Mouse (Mus musculus) left cerebral cortex, postnatal 10 days (tissue): Measurements from ENCODE around the gene Mindy4b-ps. TPM values are rescaled to one million over a fixed set of nuclear protein-coding genes. Genes with fewer than 3 reads are reported as not detected.
"Not testable (repeated sequence)": the region's sequence is repeated elsewhere in the genome, so short reads cannot be mapped to it uniquely, and the experiment has no call there.

Experiments used
- DNase-seq, 2 experiments: peaks; one replicate each; pipeline ENCODE4 v3.0.0; 2021 to 2022; ENCODE audit warnings: low spot score in 2 of 2, mixed read lengths in 1 of 2; ENCODE audit errors: extremely low spot score in 1 of 2
- intact Hi-C: fragments of 180-260 bp; cut with DNase I; formaldehyde crosslinking; loops from one replicate; pipeline ENCODE4 v1.15.1; 2025
- total RNA-seq, 2 experiments: library from RNA; stranded (reverse); gene quantifications; 2 replicates each; pipeline ENCODE4 v1.2.3; 2021

Gene Mindy4b-ps
- total RNA-seq: 1 to 10 TPM; 1.1 TPM

DNA sequence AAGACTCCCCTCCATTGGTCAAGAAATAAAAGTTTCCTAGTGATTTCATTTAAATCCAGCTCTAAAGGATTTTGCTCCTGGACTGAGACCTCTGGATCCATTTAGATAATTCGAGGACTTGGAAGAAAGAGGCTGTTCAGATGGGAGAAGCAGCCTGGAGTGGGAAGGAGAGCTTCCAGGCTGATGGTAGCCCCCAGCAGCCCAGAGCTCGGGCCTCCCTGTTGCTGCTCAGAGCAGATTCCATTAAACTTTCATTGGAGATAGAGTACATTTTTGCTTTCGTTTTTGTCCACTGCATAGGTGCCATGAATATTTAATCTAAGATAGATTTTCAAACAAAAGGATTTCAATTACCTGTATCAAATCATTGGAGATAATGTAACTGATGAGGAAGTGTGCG, at the start of gene Mindy4b-ps:
Gene Mindy4b-ps (minus strand): TSS at position 101 of the 400 bp plus-strand sequence.
- DNase-seq: no peak
- intact Hi-C loops: no loop called here

DNA sequence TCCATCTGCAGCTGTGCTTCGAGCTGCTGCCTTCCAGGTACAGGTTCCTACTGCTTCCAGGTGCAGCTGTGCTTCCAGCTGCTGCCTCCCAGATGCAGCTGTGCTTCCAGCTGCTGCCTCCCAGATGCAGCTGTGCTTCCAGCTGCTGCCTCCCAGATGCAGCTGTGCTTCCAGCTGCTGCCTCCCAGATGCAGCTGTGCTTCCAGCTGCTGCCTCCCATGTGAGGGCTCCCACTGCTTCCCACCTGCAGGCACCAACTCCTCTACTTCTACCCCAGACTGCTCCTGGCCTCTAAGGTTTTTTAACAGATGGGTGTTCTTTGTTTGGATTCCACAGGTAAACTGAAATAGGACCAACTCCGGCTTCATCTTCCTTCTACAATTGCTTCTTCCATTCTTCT, 49.8 kb upstream of the Mindy4b-ps start:
- DNase-seq, intact Hi-C loops: not testable (repeated sequence)

DNA sequence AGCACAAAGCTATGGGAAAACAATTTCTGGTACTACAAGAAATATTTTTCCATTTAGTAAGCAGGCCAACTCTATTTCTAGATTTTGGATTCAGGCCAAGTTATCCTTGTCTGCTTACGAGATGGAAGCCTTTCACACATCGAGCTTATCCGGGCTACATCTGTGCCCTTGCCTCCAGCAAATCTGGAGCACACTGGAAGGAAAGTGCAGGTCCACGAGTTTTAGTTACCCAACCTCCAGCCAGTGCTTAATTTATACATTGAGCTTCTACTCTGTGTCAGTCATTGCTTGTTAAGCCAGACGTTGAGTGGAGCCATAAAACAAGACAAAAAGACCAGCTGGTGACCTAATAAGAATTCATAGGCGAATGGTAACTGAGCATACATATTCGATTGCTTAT, 43.6 kb upstream of the Mindy4b-ps start:
- DNase-seq: no peak
- intact Hi-C loops: no loop called here

DNA sequence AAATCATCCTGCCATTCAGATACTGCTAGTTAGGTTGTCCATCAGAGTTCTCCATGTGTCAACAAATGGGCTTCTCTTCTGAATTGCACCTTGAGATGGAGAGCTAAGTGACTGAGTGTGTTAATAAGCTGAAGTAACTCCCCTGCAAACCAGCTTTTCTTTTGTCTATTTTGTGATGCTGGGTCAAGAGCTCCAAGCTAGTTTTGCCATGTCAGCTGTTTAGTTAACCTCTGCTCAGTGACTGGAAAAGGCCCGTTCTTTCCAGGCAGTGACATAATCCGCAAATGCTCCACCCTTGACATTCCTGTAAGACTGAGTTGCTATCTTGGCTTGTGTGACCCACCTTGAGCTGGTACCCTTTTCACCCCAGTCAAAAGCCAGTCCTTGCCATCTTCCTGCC, 40.9 kb upstream of the Mindy4b-ps start:
- intact Hi-C loops: no loop called here
- no peak for DNase-seq

DNA sequence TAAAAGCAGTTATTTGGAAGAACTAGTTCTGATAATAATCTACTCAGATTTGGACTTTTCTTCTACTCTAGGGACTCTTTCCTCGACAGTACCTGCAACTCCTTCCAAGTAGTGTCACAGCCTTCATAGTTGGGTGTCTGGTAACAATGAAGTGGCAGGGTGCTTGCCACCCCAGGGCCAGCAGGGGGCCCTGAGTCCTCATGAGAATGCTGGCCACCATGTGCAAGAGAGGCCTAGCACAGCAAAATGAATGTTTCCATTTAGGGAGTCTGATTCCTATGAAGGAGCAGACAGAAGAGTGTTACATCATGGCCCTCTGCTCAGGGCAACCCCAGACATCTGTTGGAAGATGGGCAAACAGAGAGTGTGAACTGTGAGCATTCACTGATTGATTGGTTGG, 21.3 kb upstream of the Mindy4b-ps start:
- intact Hi-C loops: no loop called here
- no peak for DNase-seq

DNA sequence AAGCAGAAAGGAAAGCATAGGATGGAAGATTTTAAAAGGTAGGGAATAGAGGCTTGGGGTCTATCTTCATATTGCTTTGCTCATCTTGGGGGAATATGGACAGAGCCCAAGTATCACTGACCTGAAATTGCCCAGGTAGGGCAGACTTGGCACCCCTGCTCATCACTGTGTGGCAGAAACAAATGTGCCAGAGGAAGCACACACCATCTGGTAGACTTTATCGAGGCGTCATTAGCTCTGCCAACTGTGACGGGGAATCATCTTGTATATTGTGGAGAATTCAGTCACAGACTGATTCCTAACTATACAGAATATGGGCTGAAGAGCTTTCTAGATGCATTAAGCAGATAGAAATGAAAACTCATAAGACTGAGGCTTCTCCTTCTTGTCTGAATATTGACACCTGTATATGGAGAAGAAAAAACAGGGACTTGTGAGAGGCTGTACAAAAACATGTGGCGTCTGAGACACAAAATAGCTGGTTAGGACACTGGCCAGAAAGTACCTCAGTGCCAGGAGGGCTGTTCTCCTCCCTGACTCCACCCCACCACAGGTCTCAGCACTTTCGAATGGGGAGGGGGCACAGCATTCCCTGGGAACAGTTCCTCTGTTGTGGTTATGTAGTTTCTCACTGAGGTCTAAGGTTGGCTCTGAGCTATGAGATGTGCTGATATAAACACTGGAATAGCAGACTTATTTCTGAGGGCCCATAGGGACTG, 11.5 kb upstream of the Mindy4b-ps start:
- DNase-seq: no peak
- intact Hi-C loops: no loop called here

DNA sequence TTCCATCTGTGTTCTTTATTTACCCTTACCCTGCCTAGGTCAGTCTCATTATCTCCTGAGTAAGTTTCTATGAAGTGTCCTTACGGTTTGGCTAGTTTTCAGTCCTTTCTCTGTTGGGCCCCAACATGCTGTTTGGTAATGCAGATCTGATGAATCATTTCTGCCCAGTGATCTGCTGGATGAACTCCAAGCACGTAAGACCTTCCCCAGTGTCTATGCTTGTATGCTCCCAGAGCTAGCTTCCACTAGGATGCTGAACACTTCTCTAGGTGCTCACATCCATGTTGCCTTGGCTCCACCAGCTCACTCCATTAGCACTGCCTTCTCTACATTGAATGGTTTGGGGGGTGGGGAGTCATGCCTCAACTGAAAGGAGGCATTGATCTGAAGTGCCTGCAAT, 10.8 kb upstream of the Mindy4b-ps start:
- intact Hi-C loops: no loop called here
- no peak for DNase-seq

DNA sequence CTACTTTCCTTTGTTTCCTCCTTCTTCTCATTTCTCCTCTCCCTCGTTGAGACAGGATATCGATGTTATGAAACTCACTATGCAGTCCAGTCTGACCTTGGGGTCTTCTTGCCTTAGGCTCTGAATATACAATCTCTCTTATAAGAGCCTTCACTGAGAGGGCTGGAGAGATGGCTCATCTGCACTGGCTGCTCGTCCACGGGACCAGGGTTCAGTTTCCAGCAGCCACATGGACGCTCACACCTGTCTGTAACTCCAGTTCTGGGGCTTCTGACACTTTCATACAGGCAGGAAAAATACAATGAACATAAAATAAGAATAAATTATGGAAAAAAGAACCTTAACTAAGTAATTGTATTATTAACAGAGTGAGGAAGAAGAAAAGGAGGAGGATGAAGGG, 9.5 kb upstream of the Mindy4b-ps start:
- intact Hi-C loops: no loop called here
- DNase-seq: no peak

DNA sequence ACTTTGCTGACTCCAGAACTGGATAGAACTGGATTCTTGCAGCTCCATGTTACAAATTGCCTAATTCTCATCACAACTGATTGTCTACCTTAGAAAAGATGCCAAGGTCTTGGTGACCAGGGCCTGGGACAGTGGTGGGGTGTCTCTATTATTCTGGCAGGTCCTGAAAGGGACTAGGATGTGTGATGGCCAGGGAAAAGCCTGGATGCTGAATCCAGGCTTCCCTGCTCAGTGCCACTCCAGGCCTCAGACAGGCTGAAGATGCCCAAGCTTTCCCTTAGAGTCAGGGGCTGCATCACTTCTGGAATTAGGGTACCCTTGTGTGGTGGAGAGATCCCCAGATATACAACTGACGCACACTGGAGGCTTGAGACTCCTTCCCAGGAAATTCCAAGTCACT, 7.8 kb upstream of the Mindy4b-ps start:
- DNase-seq: no peak
- intact Hi-C loops: no loop called here

DNA sequence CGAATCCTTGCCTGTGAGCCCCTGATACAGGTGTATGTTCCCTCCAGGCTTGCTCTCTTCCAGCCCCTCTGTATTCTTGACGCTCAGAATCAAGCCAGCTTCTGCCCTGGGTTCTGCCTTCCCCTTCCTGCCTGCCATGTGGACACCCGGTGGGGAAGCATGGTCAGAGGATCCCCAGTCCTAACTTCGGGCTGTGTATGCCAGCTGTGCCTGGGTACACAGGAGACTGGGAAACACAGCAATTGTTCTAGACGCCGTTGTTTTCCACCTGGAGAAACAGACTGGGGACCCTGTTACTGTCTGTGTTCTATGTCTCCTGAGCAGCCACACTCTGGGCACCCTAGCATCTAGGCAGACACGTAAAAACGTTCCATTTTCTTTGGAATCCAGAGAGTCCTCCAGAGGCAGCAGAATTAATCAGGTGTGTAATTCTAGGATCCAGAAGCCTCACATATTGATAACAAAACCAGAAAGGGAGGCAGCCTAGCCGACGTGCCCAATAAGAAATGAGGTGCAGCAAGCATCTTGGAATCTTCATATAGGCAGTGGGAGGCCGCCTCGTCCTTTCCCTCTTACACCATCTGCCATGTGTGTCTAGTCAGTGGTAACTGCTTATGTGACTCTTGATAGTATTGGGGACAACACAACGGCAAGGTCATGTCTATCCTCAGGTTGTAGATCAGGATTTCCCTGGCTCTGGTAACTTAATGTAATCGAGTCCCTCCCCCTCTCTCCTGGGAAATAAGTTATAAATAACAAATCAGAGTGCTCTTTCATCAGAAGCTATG, 6.4 kb upstream of the Mindy4b-ps start:
- no peak for DNase-seq
- intact Hi-C loops: no loop called here

DNA sequence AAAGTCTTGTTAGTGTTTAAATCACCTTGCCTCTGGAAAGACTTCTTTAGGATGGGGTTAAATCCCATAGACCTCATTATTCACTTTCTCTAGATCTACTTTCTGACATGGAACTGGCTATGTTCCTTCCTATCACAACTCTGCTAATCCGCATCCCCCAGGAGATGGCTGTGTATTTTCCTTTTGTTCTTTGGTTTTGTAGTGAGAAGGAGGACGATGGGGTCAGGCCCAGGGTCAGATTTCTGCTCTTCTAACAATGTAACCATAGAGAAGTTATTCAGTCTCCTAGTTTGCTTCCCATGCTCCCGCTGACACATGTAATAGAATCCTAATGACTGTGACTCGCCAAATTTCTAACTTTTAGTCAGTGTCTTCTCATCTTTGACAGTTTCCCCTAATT, 4.2 kb upstream of the Mindy4b-ps start:
- DNase-seq: no peak
- intact Hi-C loops: no loop called here

DNA sequence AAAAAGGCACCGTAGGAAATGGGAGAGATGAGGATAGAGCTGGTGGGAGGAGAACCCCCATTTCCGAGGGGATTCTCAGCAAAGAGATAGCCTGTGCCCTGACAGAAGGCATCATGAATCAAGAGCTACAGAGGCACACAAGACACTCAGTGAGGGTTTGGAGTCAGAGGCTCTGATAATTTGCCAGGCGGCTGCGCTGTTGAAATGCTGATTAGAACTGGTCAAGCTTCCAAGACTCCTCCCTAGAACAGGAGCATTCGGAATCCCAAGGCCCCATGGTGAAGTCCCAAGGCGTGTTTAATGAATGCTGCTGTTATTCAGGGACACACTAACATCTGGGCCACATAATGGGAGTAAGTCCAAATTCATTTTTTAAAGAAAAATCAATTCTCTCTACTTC, 4.8 kb downstream of the Mindy4b-ps start:
- intact Hi-C loops: no loop called here
- DNase-seq: no peak

DNA sequence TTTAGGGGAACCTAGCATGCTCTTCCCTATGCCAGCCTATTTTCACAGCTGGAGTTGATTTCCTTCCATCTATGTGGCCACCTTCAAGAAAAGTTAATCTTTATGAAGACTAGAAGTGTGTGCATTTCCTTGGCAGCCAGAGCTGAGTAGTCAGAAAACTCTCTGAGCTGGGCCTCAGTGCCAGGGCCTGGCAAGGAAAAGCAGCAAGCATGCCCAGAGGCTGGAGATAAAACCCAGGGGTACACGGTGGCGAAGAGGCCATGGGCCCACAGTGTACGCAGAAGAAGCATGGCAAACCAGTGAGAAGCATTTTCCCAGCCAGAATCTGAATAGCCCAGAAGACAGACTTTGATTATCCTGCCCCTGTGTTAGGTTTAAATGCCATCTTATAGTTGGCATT, 7.9 kb downstream of the Mindy4b-ps start:
- DNase-seq: no peak

DNA sequence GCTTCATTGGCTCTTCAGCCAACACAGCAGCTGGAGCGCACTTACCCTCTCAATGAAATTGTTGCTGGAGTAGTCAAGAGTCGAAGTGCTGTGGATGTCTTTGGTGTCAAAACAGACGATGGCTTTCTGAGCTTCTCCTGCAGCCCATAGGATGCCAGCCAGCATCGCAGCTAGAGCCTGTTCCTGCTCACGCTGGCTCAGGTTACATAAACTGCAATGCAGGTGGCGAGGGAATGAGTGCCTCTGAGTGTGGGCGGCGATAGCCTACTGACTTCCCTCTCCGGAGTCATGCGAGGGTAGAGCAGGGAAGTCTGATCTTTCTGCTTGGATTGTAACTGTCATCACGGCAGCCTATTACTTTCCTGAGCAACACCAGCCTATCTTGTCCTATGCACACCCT, 11.8 kb downstream of the Mindy4b-ps start:
- DNase-seq: no peak
- intact Hi-C loops: no loop called here

More for the DNA sequence above, 7.9 kb downstream of the Mindy4b-ps start:
- intact Hi-C loops: no loop called here

DNA sequence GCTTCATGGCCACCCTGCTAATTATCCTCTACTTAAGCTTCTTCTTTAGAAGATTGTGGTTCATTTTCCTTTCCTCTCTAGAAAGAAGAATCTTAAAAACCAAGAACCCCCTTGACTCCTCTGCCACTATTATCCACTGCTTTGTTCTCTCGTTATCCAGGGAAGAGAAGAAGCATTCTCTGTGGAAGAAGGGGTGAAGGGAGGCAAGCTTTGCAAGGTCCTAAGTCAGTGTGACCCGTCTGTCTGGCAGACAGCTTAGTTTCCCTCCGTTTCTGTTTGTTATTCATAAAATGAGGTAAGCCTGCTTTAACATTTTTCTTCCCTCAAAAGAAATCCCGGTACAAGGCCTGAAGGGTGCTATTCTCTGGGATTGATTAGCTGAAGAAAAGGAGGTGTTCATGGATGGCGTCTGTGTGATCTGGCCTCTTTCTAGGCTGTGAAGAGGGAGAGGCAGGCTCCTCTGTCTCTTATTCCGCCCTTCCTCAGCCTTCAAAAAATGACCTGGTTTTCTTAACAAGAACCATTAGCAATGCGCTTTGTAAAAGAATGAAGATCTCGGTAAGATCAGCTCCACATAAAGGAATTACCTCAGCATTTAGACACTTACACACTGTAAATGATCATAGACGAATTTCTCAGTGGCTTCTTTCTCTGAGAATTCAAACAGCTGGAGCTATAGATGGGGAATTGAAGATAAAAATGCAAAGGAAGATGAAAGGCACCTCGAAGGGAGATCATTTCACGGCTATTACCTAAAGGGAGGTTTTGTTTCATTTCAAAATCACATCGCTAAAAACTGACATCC, 12.8 kb downstream of the Mindy4b-ps start:
- intact Hi-C loops: no loop called here

DNA sequence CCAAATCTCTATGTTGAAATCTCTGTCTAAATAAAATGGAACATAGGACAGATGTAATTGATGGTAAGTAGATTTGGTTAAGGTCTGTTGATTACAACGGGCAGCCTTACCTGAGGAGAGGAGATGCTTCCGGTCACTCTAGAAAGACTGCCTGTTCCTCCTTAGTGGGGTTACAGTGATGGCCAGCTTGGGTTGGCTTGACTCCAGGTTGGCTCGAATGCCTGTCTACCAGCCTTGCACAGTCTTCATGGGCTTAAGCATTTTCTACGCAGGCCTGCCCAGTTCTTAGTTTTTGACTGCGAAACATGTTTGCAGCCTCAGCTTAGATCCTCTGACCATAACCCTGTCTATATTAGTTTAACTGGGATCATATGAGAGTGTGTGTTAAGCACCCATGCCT, 13.5 kb downstream of the Mindy4b-ps start:
- DNase-seq: no peak
- intact Hi-C loops: no loop called here

More for the DNA sequence above, 12.8 kb downstream of the Mindy4b-ps start:
- no peak for DNase-seq

DNA sequence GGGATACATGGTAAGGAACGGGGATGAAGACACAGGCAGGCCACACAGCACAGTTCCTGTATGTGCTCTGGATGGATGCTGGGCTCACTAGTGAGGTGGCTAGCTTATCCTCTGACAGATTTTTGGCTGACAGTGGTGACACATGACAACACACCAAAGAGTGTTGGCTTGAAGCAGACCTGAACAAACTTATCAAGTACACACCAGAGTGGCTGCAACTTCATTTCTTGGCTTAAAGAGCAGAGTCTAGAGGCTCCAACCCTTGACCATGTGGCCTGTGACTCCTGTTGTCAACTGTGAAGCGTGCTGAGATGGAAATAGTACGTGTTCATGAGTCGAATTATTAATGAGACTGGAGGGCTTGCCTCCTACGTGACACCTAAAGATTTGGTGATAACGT, 17.4 kb downstream of the Mindy4b-ps start:
- intact Hi-C loops: no loop called here
- DNase-seq: no peak

DNA sequence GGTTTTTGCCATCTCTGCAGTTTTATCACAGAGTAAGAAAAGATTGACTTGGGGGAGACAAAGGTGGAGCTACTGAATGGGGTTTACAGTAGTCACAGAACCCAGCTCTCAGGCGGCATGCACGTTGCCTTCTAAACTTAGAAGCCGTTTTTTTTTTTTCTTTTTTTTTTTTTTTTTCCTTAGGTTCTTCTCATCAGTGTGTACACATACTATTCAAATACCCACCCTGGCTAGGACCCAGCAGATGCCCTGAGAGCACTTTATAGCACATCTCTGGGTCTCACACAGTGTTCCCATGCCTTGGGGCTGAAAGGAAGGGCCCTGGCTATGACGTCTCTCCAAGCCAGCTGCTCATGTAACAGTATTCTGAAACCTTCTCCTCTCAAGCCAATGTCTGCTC, 23.4 kb downstream of the Mindy4b-ps start:
- DNase-seq: no peak
- intact Hi-C loops: no loop called here

DNA sequence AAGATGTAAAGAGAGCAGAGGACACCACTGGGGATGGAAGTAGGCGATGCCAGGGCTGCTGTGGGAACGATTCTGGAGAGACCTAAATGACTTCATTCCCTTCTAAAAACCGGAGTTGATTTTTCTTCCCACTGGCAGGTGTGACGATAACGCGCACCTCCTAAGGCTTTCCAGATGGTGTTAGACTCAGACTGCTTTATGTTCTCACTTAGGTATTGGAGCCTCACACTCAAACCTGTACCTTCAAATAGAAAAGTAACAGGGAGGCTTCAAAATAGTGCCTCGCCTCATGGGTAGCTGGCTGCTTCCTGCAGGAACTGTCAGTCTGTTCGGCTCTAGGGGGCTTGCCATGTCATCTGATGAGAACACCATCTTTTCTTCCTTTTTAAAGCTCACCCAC, 23.9 kb downstream of the Mindy4b-ps start:
- intact Hi-C loops: no loop called here
- DNase-seq: no peak

DNA sequence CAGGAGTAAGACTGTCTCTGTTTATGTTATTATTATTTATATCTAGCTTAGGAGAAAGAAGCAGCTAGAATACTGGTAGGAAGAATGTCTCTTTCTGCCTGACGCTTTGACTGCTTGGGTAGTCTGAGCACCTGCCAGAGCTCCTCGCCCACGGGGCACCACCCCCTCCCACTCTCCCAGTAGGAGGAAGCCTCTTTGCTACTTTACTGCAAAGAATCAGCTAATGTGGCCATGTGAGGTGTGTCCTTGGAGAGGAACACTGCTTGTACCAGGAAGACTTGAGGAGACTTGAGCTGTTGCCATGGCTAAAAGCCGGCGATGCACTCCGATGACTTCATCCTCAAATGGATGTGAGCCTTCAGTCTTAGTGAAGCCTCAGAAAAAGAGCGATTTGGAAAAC, 32.6 kb downstream of the Mindy4b-ps start:
- intact Hi-C loops: loop anchor here (5.0 kb wide), 1 partner anchor 97 kb away; the partner anchor contains the start of gene Siah2
- DNase-seq: peak in 1 of 2 experiments; percentile 18
